Mouse (Mus musculus): ENCODE results near the gene Ctrb1.

DNA sequence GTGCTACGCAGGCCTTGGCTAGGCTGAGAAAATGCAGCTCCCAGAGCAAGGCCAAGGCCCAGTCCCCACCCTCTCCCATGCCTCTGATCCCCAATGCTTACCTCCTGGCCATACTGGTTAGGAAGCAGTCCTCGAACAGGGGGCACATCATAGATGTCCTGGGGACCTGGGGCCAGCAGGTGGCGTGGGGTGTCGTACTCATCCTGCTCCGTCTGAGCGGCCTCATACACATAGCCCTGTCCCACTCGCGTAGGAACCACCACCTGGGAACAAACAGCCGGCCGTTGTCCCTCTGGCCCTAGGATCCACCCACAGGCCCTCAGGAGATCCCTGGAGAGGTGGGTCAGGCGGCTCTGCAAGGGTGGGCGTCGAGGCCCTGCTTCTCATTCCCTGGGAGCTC, 24.7 kb upstream of the Ctrb1 start:
- no peak for TF ChIP-seq GATA1 (IDR thresholded peaks at IDR 0.05; ENCODE audit: low read length)
- no peak for TF ChIP-seq TAL1 (IDR thresholded peaks at IDR 0.05; ENCODE audit: low read length)

Measured in erythroblast, embryonic 14.5 days (primary cell).